Mouse (Mus musculus): ENCODE measurements around the gene Cyp2c29. TPM values are rescaled to one million over a fixed set of nuclear protein-coding genes. Genes with fewer than 3 reads are reported as not detected.
"Not testable (repeated sequence)": the region's sequence is repeated elsewhere in the genome, so short reads cannot be mapped to it uniquely, and the experiment has no call there.

Cyp2c29 gene
- polyA plus RNA-seq (2015; fragmentation: Nextera tagmentation; extraction: Ambion mirVana) = not detected in 2 replicates

DNA sequence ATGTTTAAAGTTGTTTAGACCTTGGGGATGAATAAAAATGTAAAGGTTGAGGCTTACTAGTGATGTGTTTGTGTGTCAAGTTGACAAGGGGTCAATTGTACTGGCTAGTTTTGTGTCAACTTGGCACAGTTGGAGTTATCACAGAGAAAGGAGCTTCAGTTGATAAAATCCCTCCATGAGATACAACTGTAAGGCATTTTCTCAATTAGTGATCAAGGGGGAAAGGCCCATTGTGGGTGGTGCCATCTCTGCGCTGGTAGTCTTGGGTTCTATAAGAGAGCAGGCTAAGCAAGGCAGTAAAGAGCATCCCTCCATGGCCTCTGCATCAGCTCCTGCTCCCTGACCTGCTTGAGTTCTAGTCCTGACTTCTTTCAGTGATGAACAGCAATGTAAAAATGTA, at the start of gene Cyp2c29:
Gene Cyp2c29, plus strand, starts transcription at position 301 of the 400 bp plus-strand sequence.
- no CpG with 5 or more reads among the region's 1 CpGs for WGBS
- H3K27ac ChIP-seq; ATAC-seq; H3K36me3 ChIP-seq; H3K4me1 ChIP-seq (replicated peaks); H3K27me3 ChIP-seq; H3K4me2 ChIP-seq (replicated peaks); H3K9ac ChIP-seq (replicated peaks); H3K4me3 ChIP-seq (replicated peaks): not testable (repeated sequence)
- peaks cover 11% of the 10 kb centered on the region for H3K9me3 ChIP-seq

DNA sequence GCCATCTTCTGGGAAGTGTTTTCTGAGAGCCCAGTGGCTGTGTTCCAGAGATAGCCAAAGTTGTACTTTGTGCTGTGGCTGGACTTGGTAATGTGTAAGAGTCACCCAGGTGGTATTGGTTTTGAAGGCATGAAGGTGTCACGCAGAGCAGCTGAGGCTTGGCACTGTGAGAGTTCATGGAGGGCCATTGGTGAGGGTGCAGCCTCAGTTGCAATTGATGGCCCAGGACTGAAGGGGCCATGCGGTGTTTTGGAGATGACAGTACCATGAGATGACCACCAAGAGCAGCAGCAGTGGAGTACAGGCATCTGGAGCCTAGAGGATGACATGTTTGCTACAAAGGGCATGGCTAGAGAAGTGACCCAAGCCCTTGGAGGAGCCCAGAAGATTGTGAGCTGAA, 2.2 kb upstream of the Cyp2c29 start:
- not testable (repeated sequence) for ATAC-seq; H3K9ac ChIP-seq (replicated peaks); H3K27ac ChIP-seq; H3K27me3 ChIP-seq; H3K9me3 ChIP-seq; H3K4me3 ChIP-seq (replicated peaks); H3K4me2 ChIP-seq (replicated peaks); H3K36me3 ChIP-seq; H3K4me1 ChIP-seq (replicated peaks)
- 71% methylated on average over 2 of the region's 2 CpGs for WGBS

DNA sequence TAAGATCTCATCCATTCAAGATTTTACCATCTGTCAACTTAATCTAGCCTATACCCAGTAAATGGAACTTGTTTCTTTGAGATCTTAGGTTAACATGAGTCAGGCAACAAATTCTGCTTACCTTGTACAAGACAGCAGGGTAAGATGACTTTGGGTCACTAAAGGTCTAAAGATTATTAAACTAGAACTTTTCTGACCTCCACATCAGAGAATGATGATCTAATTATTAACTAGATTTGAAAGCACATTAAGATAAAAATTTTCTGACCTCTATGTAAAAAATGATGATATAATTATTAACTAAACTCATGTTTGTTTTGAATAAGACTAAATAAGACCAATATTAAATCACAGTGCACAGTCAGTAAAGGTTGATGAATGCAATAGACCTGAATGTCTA, 13.6 kb downstream of the Cyp2c29 start:
- no peak for ATAC-seq
- Histone ChIP-seq H3K4me2 (replicated peaks) (no peak overlapping the region), H3K27ac (no peak overlapping the region), H3K4me1 (replicated peaks) (no peaks in the 10 kb centered on the region), H3K9me3 (peaks cover 13% of the 10 kb centered on the region), H3K36me3 (no peaks in the 10 kb centered on the region), H3K9ac (replicated peaks) (no peak overlapping the region), H3K4me3 (replicated peaks) (no peak overlapping the region), H3K27me3 (no peaks in the 10 kb centered on the region)

DNA sequence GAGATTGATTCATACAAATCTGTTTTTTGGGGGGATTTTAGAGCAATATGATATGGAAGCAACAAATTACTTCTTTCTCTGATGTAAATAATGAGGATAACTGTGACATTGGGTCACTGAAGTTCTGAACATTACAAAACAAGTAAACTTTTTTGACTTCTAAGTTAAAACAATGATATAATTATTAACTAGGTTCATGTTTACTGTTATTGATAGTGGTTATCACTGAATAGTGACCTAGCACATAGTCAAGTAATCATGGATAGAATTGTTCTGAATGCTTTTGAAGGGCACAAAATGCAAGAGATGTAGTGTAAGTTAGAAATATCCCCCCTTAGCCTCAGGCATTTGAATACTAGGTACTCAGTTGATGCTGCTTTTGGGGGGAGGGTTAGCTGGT, 16.4 kb downstream of the Cyp2c29 start:
- Histone ChIP-seq H3K36me3 (no peaks in the 10 kb centered on the region), H3K4me2 (replicated peaks) (no peak overlapping the region), H3K9me3 (peaks cover 19% of the 10 kb centered on the region), H3K4me3 (replicated peaks) (no peak overlapping the region), H3K27ac (no peak overlapping the region), H3K9ac (replicated peaks) (no peak overlapping the region), H3K27me3 (no peaks in the 10 kb centered on the region), H3K4me1 (replicated peaks) (no peaks in the 10 kb centered on the region)
- no peak for ATAC-seq

DNA sequence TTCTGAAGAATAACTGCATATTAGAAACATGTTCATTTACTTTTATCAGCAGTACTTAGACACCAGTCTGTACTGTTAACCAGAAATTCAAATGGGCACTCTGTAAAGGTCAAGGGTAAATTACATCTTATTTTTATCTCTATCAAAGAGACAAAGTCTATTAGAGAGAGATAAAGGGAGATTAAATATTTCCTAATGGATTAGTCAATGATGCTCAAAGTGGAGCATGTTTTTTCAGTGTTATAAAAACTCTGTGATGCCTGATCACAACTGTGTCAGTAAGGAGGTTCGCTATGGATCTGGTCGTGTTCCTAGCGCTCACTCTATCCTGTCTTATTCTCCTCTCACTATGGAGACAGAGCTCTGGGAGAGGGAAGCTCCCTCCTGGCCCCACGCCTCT, 17.6 kb downstream of the Cyp2c29 start:
- Histone ChIP-seq H3K4me2 (replicated peaks) (no peak overlapping the region), H3K4me3 (replicated peaks) (no peak overlapping the region), H3K27ac (no peak overlapping the region), H3K36me3 (no peaks in the 10 kb centered on the region), H3K4me1 (replicated peaks) (no peaks in the 10 kb centered on the region), H3K9me3 (peaks cover 23% of the 10 kb centered on the region), H3K27me3 (no peaks in the 10 kb centered on the region), H3K9ac (replicated peaks) (no peak overlapping the region)
- no peak for ATAC-seq
- 78% methylated on average over 4 of the region's 4 CpGs for WGBS

DNA sequence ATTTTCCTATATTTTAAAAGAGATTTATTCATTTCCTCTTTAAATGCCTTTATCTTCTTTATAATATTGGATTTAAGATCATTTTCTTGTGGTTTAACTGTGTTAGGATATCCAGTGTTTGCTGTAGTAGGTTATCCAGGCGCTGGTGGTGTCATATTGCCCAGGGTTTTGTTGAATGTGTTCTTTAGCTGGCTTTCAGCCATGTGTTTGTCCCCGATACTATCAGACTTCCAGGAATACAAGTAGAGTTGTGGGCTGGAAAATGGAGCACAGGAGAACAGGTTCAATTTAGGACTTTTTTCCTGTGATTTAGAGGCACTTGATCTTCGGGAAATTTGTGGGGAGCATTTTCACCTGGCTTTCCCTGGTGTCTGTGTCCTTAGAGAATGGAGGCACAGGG, 19.8 kb downstream of the Cyp2c29 start:
- Histone ChIP-seq H3K9me3 (peaks cover 23% of the 10 kb centered on the region), H3K4me3 (replicated peaks) (no peak overlapping the region), H3K27me3 (no peaks in the 10 kb centered on the region), H3K36me3 (no peaks in the 10 kb centered on the region), H3K4me1 (replicated peaks) (no peaks in the 10 kb centered on the region), H3K9ac (replicated peaks) (no peak overlapping the region), H3K4me2 (replicated peaks) (no peak overlapping the region), H3K27ac (no peak overlapping the region)
- WGBS = 67% methylated on average over 3 of the region's 3 CpGs
- ATAC-seq = no peak

Other genes with a start within 250 kb of the Cyp2c29 start
- gene Cyp2c65, start 208.4 kb upstream of the Cyp2c29 start, polyA plus RNA-seq (2015; fragmentation: Nextera tagmentation; extraction: Ambion mirVana) = not detected in 2 replicates
- not detected in 2 replicates for gene Cyp2c66, start 155.5 kb upstream of the Cyp2c29 start, polyA plus RNA-seq (2015; fragmentation: Nextera tagmentation; extraction: Ambion mirVana)
- not detected in 2 replicates for gene Cyp2c38, start 193.7 kb downstream of the Cyp2c29 start, polyA plus RNA-seq (2015; fragmentation: Nextera tagmentation; extraction: Ambion mirVana)
- not detected in 2 replicates for gene Cyp2c39, start 241.5 kb downstream of the Cyp2c29 start, polyA plus RNA-seq (2015; fragmentation: Nextera tagmentation; extraction: Ambion mirVana)

Measured in midbrain, embryonic 13.5 days (tissue).